Mouse (Mus musculus): Measurements from ENCODE around the gene 1110017D15Rik. TPM values are rescaled to one million over a fixed set of nuclear protein-coding genes. Genes with fewer than 3 reads are reported as not detected.

1110017D15Rik gene
- polyA plus RNA-seq, 1 experiment from 2014 or later = 0.68 TPM

DNA sequence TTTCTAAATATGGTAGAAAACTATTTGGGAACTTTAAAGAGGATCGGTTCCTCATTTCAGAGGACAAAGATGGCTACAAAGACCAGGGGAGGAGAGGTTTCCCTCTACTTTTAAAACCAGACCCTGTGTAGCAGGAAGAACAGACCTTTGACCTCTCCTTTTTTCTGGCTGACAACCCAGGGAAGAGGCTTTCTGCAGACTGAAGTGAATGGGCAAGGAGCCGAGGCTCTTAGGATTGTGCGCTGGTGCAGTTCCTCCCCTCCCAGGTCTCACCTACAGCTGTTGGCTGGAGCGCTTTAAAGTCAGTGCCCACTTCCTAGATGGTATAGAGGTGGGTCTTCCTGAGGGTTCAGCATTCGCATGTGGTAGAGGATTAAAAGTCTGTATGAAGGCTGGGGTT is 20.1 kb downstream of the 1110017D15Rik start:
- H3K4me3 ChIP-seq (replicated peaks; ENCODE audit: low read depth, low read length) = no peak overlapping the region
- DNase-seq (ENCODE audit: low spot score) (no peak), ATAC-seq (replicated peaks; ENCODE audit: low FRiP score, low read depth) (no peak)
- H3K9ac ChIP-seq (ENCODE audit: low read depth, low read length) = no peak overlapping the region
- 76% methylated on average over 5 of the region's 5 CpGs for WGBS
- no peaks in the 10 kb centered on the region for H3K9me3 ChIP-seq (replicated peaks; ENCODE audit: low read length)
- TF ChIP-seq CTCF (IDR thresholded peaks at IDR 0.05; ENCODE audit: low read depth) = no peak
- H3K36me3 ChIP-seq (ENCODE audit: insufficient read depth, low read length) = no peaks in the 10 kb centered on the region
- H3K27ac ChIP-seq = no peak overlapping the region
- peaks cover 16% of the 10 kb centered on the region for H3K4me1 ChIP-seq (replicated peaks; ENCODE audit: insufficient read depth, low read length)
- H3K4me2 ChIP-seq (ENCODE audit: low read length) = no peak overlapping the region; the same call in 1 of the 2 replicates
- H3K27me3 ChIP-seq (ENCODE audit: insufficient read depth, low read length) = peaks cover 30% of the 10 kb centered on the region

DNA sequence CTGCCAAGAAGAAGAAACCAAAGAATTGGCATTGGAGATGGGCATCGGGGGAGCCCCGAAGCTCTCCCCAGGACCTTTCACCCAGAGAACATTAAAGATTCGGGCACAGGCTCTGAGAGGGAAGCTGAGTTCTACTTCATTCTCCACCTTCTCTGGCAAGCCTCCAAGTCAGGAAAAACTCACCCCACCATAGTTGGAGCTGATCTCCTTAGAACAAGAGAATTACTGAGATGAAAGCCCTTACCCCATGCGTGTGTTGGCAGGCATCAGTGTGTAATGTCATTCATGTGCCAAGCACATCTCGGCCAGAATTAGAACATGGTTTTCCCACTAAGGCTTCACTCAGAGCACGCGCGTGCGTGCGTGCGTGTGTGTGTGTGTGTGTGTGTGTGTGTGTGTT is 21.3 kb downstream of the 1110017D15Rik start:
- WGBS = 82% methylated on average over 11 of the region's 11 CpGs
- peaks cover 16% of the 10 kb centered on the region for H3K4me1 ChIP-seq (replicated peaks; ENCODE audit: insufficient read depth, low read length)
- ATAC-seq (replicated peaks; ENCODE audit: low FRiP score, low read depth) (no peak), DNase-seq (ENCODE audit: low spot score) (no peak)
- peaks cover 30% of the 10 kb centered on the region for H3K27me3 ChIP-seq (ENCODE audit: insufficient read depth, low read length)
- H3K4me3 ChIP-seq (replicated peaks; ENCODE audit: low read depth, low read length) = no peak overlapping the region
- H3K36me3 ChIP-seq (ENCODE audit: insufficient read depth, low read length) = no peaks in the 10 kb centered on the region
- no peaks in the 10 kb centered on the region for H3K9me3 ChIP-seq (replicated peaks; ENCODE audit: low read length)
- H3K9ac ChIP-seq (ENCODE audit: low read depth, low read length) = no peak overlapping the region
- TF ChIP-seq CTCF (IDR thresholded peaks at IDR 0.05; ENCODE audit: low read depth) = no peak
- H3K4me2 ChIP-seq (ENCODE audit: low read length) = no peak overlapping the region
- H3K27ac ChIP-seq = no peak overlapping the region

DNA sequence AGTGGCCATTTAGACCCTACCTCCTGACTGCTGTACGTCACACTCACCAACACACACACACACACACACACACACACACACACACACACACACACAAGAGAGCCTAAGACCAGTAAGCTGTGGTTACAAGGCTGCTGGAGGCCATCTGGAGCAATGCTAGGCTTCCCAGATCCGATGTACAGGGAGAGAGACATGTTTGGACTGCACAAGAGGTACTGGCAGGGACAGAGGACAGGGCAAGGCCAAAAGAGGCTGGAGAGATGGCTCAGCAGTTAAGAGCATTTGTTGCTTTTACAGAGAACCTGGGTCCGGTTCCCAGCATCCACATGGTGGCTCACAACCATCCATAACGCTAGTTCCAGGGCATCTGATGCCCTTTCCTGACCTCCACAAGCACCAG is 22.1 kb downstream of the 1110017D15Rik start:
- ATAC-seq (replicated peaks; ENCODE audit: low FRiP score, low read depth) (no peak), DNase-seq (ENCODE audit: low spot score) (no peak)
- no peak for TF ChIP-seq CTCF (IDR thresholded peaks at IDR 0.05; ENCODE audit: low read depth)
- no peak overlapping the region for H3K4me2 ChIP-seq (ENCODE audit: low read length)
- no peak overlapping the region for H3K9ac ChIP-seq (ENCODE audit: low read depth, low read length)
- H3K27ac ChIP-seq = no peak overlapping the region
- H3K36me3 ChIP-seq (ENCODE audit: insufficient read depth, low read length) = no peaks in the 10 kb centered on the region
- H3K27me3 ChIP-seq (ENCODE audit: insufficient read depth, low read length) = peaks cover 25% of the 10 kb centered on the region
- no peaks in the 10 kb centered on the region for H3K9me3 ChIP-seq (replicated peaks; ENCODE audit: low read length)
- H3K4me3 ChIP-seq (replicated peaks; ENCODE audit: low read depth, low read length) = no peak overlapping the region
- WGBS = 80% methylated on average over 4 of the region's 4 CpGs
- peaks cover 16% of the 10 kb centered on the region for H3K4me1 ChIP-seq (replicated peaks; ENCODE audit: insufficient read depth, low read length)

DNA sequence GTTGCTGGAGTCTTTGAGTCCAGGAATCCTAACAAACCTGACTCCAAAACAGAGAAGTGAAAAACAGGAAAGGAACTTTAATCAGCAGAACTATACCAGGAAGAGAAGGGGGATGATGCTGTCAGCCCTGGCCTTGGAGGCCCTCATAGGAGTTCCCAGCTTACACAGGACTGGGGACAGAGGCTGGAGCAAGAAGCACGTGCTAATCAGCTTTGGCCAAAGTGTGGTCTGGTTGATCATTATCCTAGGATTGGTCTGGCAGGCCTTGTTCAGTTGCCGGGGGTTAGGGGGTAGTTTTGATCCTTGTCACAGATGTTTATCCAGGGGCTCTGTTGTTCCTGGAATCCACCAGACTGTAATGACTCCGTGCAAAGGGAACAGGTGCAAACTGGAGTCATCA is 22.8 kb downstream of the 1110017D15Rik start:
- no peak for TF ChIP-seq CTCF (IDR thresholded peaks at IDR 0.05; ENCODE audit: low read depth)
- Histone ChIP-seq H3K9ac (ENCODE audit: low read depth, low read length) (no peak overlapping the region), H3K27me3 (ENCODE audit: insufficient read depth, low read length) (peaks cover 19% of the 10 kb centered on the region), H3K4me2 (ENCODE audit: low read length) (no peak overlapping the region), H3K36me3 (ENCODE audit: insufficient read depth, low read length) (no peaks in the 10 kb centered on the region), H3K4me1 (replicated peaks; ENCODE audit: insufficient read depth, low read length) (peaks cover 16% of the 10 kb centered on the region), H3K27ac (no peak overlapping the region), H3K4me3 (replicated peaks; ENCODE audit: low read depth, low read length) (no peak overlapping the region), H3K9me3 (replicated peaks; ENCODE audit: low read length) (no peaks in the 10 kb centered on the region)
- DNase-seq (ENCODE audit: low spot score) (no peak), ATAC-seq (replicated peaks; ENCODE audit: low FRiP score, low read depth) (0 out of 2 replicates have a peak, but pooled peaks have one; percentile 30)
- WGBS = 35% methylated on average over 3 of the region's 3 CpGs

DNA sequence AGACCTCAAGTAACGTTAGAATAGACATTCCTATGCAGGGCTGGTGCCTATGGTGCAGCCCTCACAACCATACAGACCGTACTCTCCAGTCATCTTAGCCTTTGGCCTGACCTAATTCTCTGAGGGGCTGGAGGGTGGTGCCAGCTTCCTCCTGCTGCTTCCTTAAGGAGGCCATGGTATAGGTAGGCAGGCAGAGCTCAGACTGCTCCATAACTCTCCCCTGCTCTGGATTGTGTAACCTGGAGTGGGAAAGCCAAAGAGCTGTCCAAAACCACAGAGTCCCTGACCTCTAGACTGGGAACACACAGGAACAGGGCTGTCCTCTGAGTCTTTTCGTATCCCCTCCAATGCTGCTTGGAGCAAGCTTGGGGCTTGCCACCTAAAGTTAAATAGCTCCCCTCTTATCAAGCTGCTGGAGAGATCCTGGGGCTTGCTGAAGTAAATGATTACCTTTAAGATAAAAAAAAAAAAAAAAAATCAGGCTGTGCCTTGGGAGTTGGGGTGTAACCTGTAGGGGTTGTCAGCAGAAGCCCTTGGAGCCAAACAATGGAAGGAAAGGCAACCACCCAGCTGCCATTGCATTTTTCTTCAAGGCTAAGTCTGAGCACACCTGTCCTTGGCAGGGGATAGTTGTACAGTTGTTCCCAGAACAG is 23.5 kb downstream of the 1110017D15Rik start:
- DNase-seq (ENCODE audit: low spot score) (no peak), ATAC-seq (replicated peaks; ENCODE audit: low FRiP score, low read depth) (no peak)
- TF ChIP-seq CTCF (IDR thresholded peaks at IDR 0.05; ENCODE audit: low read depth) = no peak
- H3K27me3 ChIP-seq (ENCODE audit: insufficient read depth, low read length) = peaks cover 19% of the 10 kb centered on the region
- H3K4me1 ChIP-seq (replicated peaks; ENCODE audit: insufficient read depth, low read length) = peaks cover 11% of the 10 kb centered on the region; the same call in 1 of the 2 replicates
- H3K27ac ChIP-seq = no peak overlapping the region; the same call in 1 of the 2 replicates
- WGBS = 72% methylated on average over 3 of the region's 3 CpGs
- H3K9ac ChIP-seq (ENCODE audit: low read depth, low read length) = no peak overlapping the region
- H3K4me2 ChIP-seq (ENCODE audit: low read length) = no peak overlapping the region
- H3K9me3 ChIP-seq (replicated peaks; ENCODE audit: low read length) = no peaks in the 10 kb centered on the region
- no peak overlapping the region for H3K4me3 ChIP-seq (replicated peaks; ENCODE audit: low read depth, low read length)
- no peaks in the 10 kb centered on the region for H3K36me3 ChIP-seq (ENCODE audit: insufficient read depth, low read length)

DNA sequence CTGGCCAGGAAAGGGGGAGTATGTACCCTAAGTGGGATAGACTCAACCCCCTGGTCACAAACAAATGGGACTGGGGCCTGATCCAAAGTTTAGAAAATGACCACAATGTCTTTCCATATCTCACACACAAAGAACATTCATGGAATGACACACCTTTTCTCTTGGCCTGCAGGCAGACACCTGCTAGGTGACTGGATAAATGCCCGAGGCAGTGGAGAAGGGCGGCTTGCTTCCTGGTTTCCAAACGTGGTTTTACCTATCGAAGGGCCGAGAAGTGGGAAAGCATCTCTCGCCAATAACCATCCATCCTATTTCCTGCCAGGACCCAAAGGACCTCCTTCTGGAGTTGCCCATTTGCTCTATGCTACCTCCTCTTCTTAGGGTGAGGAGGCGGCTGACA is 24.2 kb downstream of the 1110017D15Rik start:
- Histone ChIP-seq H3K36me3 (ENCODE audit: insufficient read depth, low read length) (no peaks in the 10 kb centered on the region), H3K9me3 (replicated peaks; ENCODE audit: low read length) (no peaks in the 10 kb centered on the region), H3K9ac (ENCODE audit: low read depth, low read length) (no peak overlapping the region), H3K4me2 (ENCODE audit: low read length) (no peak overlapping the region), H3K4me1 (replicated peaks; ENCODE audit: insufficient read depth, low read length) (peaks cover 5% of the 10 kb centered on the region; the same call in 1 of the 2 replicates), H3K27me3 (ENCODE audit: insufficient read depth, low read length) (peaks cover 13% of the 10 kb centered on the region; the same call in 1 of the 2 replicates), H3K4me3 (replicated peaks; ENCODE audit: low read depth, low read length) (no peak overlapping the region), H3K27ac (no peak overlapping the region)
- ATAC-seq (replicated peaks; ENCODE audit: low FRiP score, low read depth) (no peak), DNase-seq (ENCODE audit: low spot score) (no peak)
- TF ChIP-seq CTCF (IDR thresholded peaks at IDR 0.05; ENCODE audit: low read depth) = no peak
- 75% methylated on average over 7 of the region's 7 CpGs for WGBS
